Mouse (Mus musculus) liver, adult 2 months (tissue): Measurements from ENCODE around the gene Prkca.

ENCODE experiments used
- CTCF ChIP-seq: fragments of 200-500 bp; IDR thresholded peaks from 2 replicates; pipeline ENCODE4 v1.5.1; 2011; ENCODE audit warnings: low read depth, low read length, control low read depth
- POLR2A ChIP-seq: fragments of 200-500 bp; IDR thresholded peaks from 2 replicates; pipeline ENCODE4 v1.6.1; 2011; ENCODE audit warnings: low read length, control low read depth; ENCODE audit not compliant: insufficient read depth; ENCODE audit errors: extremely low read depth

DNA sequence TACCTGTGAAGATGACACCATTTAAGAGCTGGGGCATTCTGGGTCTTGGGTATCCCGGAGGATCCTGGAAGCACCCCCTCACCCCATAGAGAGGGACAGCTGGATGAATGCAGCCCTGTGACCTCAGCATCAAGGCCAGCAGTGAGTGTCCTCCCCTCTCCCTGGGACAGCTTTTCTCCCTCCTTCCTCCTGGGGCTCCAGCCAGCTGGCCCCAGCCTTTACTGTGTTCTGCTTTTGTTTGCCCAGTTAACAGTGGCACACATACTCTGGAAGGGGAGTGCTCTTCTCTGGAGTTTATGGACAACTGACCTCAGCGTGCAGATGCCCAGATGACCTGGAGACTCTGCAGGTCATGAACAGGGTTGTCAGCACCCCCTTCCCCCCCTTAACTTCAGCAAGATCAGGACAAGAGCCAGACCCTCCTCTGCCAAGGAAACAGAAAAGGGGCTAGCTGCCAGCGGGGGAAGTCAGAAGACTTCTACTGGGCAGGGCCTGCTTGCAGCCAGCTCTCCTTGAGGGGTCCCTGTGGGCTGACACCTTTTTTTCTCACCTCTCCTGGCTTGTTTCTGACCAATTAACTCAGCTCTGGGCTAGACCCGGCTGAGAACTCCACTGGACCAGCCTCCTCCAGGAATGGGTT lies 439.6 kb downstream of the Prkca start:
- TF ChIP-seq CTCF (no peak), POLR2A (no peak)
